Mouse (Mus musculus) R1 (cell line): ENCODE measurements around the gene Pam.
A peak's percentile ranks its signal among the peaks of the same experiment; 100 is the strongest.

Source experiments
- DNase-seq: peaks from one replicate; pipeline ENCODE4 v3.0.0-alpha.2; 2018; ENCODE audit warnings: low read depth, low spot score

Pam gene

DNA sequence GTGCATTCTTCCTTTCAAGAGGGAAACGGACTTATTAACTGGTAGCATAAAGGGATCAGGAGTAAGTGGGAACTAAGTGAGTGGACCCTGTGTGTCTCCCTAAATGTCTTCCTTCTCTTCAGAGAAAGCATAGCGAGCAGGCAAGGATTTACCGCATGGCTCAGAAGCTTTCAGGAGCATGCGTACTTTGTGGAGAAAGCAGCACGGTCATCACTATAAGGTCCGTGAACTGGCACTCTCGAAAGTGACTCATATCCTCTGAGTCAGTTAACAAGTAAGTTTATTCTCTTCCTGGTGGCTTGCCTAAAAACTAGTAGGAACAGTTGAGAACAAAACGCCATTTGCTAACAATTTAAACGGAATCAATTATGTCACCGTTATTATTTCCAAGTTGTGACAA, 184.6 kb downstream of the Pam start:
- no peak for DNase-seq

DNA sequence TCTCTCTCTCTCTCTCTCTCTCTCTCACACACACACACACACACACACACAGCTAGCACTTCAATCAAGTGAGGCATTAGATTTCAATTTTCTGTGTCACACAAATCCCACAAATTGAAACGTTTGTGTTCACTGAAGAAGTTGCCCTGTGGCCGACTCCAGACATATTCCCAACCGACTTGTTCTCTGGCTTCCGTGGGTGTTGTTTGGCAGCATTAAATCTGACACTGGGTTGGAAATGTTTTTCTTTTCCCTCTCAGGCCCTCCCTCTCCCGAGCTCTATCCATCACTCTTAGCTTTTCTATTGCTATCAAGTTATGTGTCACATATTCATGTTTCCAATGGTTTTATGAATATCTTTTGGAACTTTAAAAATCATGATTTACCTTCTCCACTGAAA, 185.9 kb downstream of the Pam start:
- DNase-seq = no peak

- DNase-seq = no peak
These were observed 186.7 kb downstream of the Pam start for GRCm38 (mm10) chr1:97908736-97909135.

DNA sequence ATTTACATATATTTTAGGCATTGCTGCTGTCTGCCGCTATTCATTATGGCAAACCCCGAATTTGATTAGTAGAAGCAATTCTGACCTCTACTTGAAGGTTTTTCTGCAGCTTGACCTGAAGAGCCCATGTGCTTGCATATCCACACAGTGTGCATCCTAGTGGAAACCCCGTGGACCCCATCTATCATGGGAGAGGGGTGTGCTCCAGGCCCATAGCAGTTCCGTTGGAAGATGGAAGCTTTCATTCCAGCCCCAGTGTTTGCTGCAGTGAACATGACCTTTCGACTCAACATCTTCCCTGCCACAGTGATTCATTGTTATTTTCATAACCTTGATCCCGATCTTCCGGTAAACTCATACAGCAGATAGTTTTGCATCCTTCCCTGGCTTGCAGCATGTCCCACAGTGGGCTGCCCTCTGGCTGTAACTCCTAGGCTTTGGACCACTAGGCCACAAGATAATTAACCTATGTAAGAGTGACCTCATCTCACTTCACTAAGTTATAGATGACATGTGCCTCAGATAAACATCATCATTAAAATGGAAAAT, 191.5 kb downstream of the Pam start:
- no peak for DNase-seq

GRCm38 (mm10) chr1:97902830-97903229, 192.6 kb downstream of the Pam start:
- DNase-seq = no peak

- no peak for DNase-seq
These were observed 194.8 kb downstream of the Pam start for GRCm38 (mm10) chr1:97900559-97901153.

- DNase-seq = no peak
These were observed 207.9 kb downstream of the Pam start for GRCm38 (mm10) chr1:97887511-97887910.

DNA sequence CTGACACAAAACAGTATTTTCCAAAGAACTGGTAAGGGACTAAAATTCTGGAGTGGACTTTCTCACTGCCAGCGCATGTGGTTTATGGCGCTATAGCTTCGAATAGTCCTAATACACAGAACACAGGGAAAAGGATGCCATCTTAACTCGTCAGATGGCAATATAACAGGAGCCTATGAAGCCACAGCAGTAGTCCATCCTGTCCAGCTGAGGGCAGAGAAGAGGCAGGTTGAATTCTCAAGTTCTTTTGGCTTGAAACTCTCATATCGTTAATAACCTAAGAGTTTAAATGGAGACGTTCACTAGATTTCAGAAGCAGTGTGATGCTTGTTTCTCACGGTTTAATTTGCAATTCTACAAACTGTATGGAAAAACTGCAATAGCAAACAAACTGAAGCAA, 211.9 kb downstream of the Pam start:
- DNase-seq = no peak

DNA sequence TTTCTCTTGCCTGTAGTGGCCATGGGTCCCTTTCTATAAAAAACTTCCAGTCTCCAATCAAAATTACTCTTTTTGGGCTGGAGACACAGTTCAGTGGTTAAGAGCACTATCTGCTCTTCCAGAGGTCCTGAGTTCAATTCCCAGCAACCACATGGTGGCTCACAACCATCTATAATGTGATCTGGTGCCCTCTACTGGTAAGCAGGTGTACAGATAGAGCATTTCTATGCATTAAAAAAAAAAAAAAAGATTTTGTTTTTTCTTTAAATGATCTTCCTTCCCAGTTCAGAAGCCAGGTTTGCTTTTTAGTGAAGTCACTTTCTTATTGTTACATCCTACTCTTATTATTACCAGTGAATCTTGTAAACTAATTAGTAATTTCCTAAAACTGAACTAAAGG, 218.4 kb downstream of the Pam start:
- peak; percentile 19 for DNase-seq

DNA sequence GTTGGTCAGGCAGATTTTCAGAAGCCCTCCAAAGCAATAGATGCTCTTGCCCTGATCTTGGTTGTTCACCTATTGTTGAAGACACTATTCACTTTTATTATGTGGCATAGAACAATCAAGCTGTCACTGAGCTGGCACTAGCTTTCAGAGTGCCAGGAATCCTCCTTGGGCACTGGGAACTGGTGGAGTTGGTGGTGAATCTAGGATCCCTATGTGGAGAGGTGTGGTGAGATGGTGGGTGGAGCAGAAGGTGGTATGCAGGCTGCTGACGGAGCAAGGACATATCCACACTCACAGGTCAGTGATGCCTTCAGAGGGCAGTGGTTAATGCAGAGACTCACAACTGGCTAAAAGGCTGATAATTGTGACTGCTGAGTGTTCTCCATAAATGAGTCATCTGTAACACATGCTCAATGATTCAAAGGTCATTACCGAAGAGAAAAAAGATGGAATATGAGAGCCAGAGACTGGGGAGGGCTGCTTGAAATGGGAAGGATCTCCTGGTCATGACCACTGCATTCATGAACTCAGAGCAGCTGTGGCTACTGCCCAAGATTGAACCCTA, 221.9 kb downstream of the Pam start:
- DNase-seq = no peak

GRCm38 (mm10) chr1:97872493-97872892, 223.0 kb downstream of the Pam start:
- peak; percentile 2 for DNase-seq

GRCm38 (mm10) chr1:97872072-97872471, 223.4 kb downstream of the Pam start:
- DNase-seq = no peak

GRCm38 (mm10) chr1:97864135-97864534, 231.3 kb downstream of the Pam start:
- no peak for DNase-seq

- DNase-seq = no peak
These were observed 232.3 kb downstream of the Pam start for GRCm38 (mm10) chr1:97863140-97863539.

DNA sequence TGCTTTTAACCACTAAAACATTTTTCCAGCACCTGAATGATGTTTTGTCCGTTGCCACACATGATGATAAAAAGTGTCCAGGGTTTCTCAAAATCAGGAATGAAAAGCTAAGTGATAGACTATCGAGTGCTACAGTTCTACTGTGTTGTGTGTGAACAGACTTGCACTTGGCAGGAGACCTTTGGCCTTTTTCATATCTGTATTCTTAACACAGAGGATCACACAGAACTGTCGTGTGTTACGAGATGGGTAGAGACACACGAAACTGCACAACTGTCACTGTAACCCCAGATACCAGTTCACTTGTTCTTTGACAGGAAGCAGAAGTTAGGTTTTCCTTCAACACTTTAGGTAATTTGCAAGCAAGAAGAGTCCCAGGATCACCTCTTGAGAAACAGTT, 232.7 kb downstream of the Pam start:
- DNase-seq = no peak

DNA sequence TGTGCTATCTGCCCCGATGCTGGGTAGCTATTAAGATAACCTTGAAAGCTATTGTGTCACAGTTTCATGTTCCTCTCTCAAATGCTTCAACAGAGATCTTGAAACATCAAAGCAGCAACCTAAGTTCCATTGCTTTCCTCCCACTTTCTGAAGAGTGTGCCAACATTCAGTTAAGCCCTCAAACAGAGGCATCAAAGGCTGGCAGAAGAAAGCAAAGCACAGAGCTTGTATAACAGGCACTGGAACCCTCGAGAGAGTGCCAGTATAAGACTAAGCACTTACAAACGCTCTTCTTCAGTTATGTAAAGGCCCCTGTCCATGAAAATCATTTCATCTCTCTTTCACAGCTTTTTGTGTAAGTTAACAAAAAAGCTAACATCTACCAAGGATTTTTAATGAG, 241.2 kb downstream of the Pam start:
- no peak for DNase-seq

GRCm38 (mm10) chr1:97851601-97852175, 243.8 kb downstream of the Pam start:
- no peak for DNase-seq

- DNase-seq = no peak
These were observed 246.7 kb downstream of the Pam start for GRCm38 (mm10) chr1:97848601-97849241.

DNA sequence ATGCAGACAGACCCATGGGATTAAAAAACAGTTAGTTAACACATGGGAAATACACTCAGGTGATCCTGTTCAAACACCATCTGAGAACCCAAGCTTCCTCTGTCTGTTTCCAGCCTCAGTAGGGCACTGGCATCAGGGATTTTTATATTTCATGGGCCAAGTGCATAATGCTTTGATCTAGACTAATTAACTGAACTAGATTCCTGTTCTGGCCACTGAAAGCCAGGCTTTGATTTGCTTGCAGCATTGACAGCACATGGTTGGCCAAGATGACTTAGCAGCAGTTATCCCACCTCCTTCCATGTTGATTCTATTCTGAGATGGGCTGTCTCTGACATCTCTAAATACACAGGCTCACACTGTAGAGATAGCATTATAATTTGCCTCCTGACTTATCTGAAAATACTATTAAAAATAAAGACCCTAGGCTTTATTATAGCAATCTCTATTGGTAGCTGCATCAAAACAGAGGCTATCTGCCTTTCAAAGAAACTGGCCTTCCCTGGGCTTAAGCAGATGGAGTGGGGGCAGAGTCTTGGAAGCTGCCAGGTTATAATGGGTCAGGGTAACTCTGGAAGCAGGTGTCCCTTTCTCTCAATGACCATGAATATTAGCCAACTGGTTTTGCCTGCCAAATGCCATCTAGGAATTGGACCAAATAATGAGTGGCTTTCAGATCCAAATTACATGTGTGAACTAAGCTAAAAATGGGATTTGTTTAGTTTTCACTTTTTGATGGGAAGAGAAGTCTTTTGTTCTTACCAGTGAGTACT, 252.0 kb downstream of the Pam start:
- DNase-seq = no peak

DNA sequence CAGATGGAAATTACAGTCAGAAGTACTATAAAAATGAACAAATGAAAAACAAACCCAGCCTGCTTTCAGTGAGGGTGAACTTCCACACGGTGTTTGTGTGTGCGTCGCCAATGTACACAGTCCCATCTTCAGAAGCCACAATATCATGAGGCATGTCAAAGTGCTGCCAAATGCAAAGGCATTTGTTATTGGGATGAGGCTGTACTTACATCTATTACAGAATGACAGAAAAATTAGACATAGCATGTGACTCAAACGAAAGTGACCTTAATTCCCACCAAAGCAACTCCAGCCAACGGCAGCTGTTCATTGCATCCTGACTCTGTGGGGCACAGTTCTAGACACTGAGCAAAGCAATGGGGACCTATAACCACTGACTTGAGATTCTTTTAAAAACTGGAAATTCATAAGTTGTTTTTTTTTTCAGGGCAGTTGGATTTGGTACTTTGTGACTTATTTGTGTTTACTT, 261.1 kb downstream of the Pam start:
- no peak for DNase-seq

DNA sequence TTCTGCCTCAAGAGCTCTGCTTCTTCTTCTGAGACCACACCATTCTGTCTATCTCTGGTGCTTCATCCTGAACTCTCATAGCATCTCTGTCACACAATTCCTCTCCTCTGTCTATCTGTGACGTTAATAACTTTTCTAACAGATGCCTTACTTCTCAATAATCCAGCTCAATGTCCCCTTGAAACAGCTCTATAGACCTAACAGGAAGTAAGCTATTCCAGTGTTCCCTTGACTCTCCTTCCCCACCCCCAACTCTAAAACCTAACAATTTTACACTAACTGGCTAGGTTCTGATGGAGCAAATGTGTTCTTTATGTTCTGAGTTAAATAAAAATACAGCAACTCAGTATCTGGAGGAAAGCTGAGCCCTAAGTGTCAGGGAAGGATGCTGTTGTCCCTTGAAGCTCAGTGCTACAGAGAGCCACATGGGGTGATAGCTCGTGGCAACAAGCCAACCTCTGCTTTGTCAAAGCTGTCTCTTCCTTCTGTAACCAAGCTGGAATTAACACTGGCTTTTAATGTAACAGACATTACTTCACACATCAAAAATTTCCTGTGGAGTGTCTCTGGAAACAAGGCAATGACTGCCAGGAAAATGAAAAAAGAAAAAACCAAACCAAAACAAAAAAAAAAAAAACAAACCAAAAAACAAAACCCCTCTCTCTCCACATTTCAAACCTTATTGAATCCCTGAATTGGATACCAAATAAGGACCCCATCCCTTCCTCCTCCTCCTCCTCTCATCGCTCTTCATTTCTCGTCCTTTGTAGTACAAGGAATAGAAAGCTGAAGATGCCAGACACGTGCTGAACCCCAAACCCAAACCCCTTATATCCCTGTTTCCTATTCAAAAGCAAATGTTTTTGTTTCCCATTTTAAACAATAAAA, 261.7 kb downstream of the Pam start:
- peak; percentile 13 for DNase-seq
